Mouse (Mus musculus) brain, embryonic 14.5 days (tissue): ENCODE measurements around the gene Rapgef3.

Experiments used
- CTCF ChIP-seq: fragments of 200-500 bp; IDR thresholded peaks from 2 replicates; pipeline ENCODE4 v1.5.1; 2012; ENCODE audit warnings: inconsistent platforms, mild to moderate bottlenecking, moderate library complexity, borderline replicate concordance; ENCODE audit not compliant: insufficient read depth, insufficient read length; ENCODE audit errors: extremely low read depth
- POLR2A ChIP-seq: fragments of 200-500 bp; IDR thresholded peaks from 2 replicates; pipeline ENCODE4 v1.6.1; 2012; ENCODE audit warnings: mild to moderate bottlenecking, inconsistent platforms, borderline replicate concordance; ENCODE audit not compliant: poor library complexity, insufficient read depth, insufficient read length, severe bottlenecking; ENCODE audit errors: extremely low read depth

- no peak for TF ChIP-seq CTCF
- TF ChIP-seq POLR2A: no peak
Measured at GRCm38 (mm10) chr15:97745331-97745730, 22.4 kb downstream of the Rapgef3 start.
